Mouse (Mus musculus) frontal cortex, postnatal 36 days (tissue): ENCODE data around the gene Myo15b.
A peak's percentile ranks its signal among the peaks of the same experiment; 100 is the strongest.

ENCODE experiments used
- DNase-seq, 2 experiments: peaks; one replicate each; pipeline ENCODE4 v3.0.0; 2022; ENCODE audit warnings: low spot score in 2 of 2

Myo15b gene

GRCm38 (mm10) chr11:115872437-115872836, 14.2 kb downstream of the Myo15b start:
- no peak for DNase-seq

GRCm38 (mm10) chr11:115875935-115876334, 17.7 kb downstream of the Myo15b start:
- no peak for DNase-seq

- no peak for DNase-seq
Measured at GRCm38 (mm10) chr11:115876438-115876837, 18.2 kb downstream of the Myo15b start.

GRCm38 (mm10) chr11:115877174-115877755, 19.1 kb downstream of the Myo15b start:
- no peak for DNase-seq

- DNase-seq: no peak
Measured at GRCm38 (mm10) chr11:115878071-115878470, 19.9 kb downstream of the Myo15b start.

- no peak for DNase-seq
Measured at GRCm38 (mm10) chr11:115881002-115881401, 22.8 kb downstream of the Myo15b start.

GRCm38 (mm10) chr11:115883251-115883650, 25.0 kb downstream of the Myo15b start:
- no peak for DNase-seq

- DNase-seq: no peak
Measured at GRCm38 (mm10) chr11:115884361-115884760, 26.2 kb downstream of the Myo15b start.

GRCm38 (mm10) chr11:115885281-115885680, 27.1 kb downstream of the Myo15b start:
- no peak for DNase-seq

- no peak for DNase-seq
Measured at GRCm38 (mm10) chr11:115886446-115886845, 28.2 kb downstream of the Myo15b start.

- no peak for DNase-seq
Measured at GRCm38 (mm10) chr11:115888020-115888419, 29.8 kb downstream of the Myo15b start.

- no peak for DNase-seq
Measured at GRCm38 (mm10) chr11:115889159-115889558, 31.0 kb downstream of the Myo15b start.

GRCm38 (mm10) chr11:115892213-115892612, 34.0 kb downstream of the Myo15b start:
- no peak for DNase-seq

GRCm38 (mm10) chr11:115893071-115893470, 34.9 kb downstream of the Myo15b start:
- no peak for DNase-seq

- DNase-seq: peak in 1 of 2 experiments; percentile 7
Measured at GRCm38 (mm10) chr11:115894755-115895520, 36.7 kb downstream of the Myo15b start.

GRCm38 (mm10) chr11:115898446-115898845, 40.2 kb downstream of the Myo15b start:
- no peak for DNase-seq

- DNase-seq: peak; percentile 30 to 49
Measured at GRCm38 (mm10) chr11:115898886-115899285, 40.7 kb downstream of the Myo15b start.

- no peak for DNase-seq
Measured at GRCm38 (mm10) chr11:115899486-115900266, 41.5 kb downstream of the Myo15b start, which contains the start of gene Smim5. Gene Smim5, plus strand, starts transcription at chr11:115899966.

- no peak for DNase-seq
Measured at GRCm38 (mm10) chr11:115900561-115901337, 42.5 kb downstream of the Myo15b start.

GRCm38 (mm10) chr11:115901338-115902161, 43.3 kb downstream of the Myo15b start:
- DNase-seq: no peak

- no peak for DNase-seq
Measured at GRCm38 (mm10) chr11:115902177-115902576, 44.0 kb downstream of the Myo15b start.
